Mouse (Mus musculus): Measurements from ENCODE around the gene Med25. TPM values are rescaled to one million over a fixed set of nuclear protein-coding genes. Genes with fewer than 3 reads are reported as not detected.
A peak's percentile ranks its signal among the peaks of the same experiment; 100 is the strongest.

Gene Med25
- 86.6 and 98.5 TPM in 2 replicates for polyA plus RNA-seq (2015; fragmentation: Nextera tagmentation; extraction: Ambion mirVana)

- H3K27me3 ChIP-seq (replicated peaks; ENCODE audit: control insufficient read depth, insufficient read depth, low read length), result no peaks in the 10 kb centered on the region
- no peaks in the 10 kb centered on the region for H3K36me3 ChIP-seq (ENCODE audit: control insufficient read depth, insufficient read depth, low read length)
- H3K9ac ChIP-seq (ENCODE audit: low read depth, low read length), result peak within 1 kb of the TSS; percentile 93
- ATAC-seq, result peak; percentile 77
- peak within 1 kb of the TSS; percentile 93 for H3K27ac ChIP-seq (ENCODE audit: low read length)
- WGBS, result under 1% methylated on average over 56 of the region's 56 CpGs
- no peaks in the 10 kb centered on the region for H3K9me3 ChIP-seq (ENCODE audit: control insufficient read depth, low read length)
- H3K4me3 ChIP-seq (ENCODE audit: low read length), result peak within 1 kb of the TSS; percentile 87
- H3K4me2 ChIP-seq (ENCODE audit: low read depth, low read length), result peak within 1 kb of the TSS; percentile 88
- peaks cover 31% of the 10 kb centered on the region for H3K4me1 ChIP-seq (ENCODE audit: control insufficient read depth, insufficient read depth, low read length)
These were observed at the start of gene Med25 for GRCm38 (mm10) chr7:44892276-44892921. Med25 (minus strand) TSS chr7:44892712.

GRCm38 (mm10) chr7:44938680-44939079 lies 46.2 kb upstream of the Med25 start:
- no peaks in the 10 kb centered on the region for H3K36me3 ChIP-seq (ENCODE audit: control insufficient read depth, insufficient read depth, low read length)
- H3K27me3 ChIP-seq (replicated peaks; ENCODE audit: control insufficient read depth, insufficient read depth, low read length), result no peaks in the 10 kb centered on the region
- no peak overlapping the region for H3K4me3 ChIP-seq (ENCODE audit: low read length)
- H3K4me1 ChIP-seq (ENCODE audit: control insufficient read depth, insufficient read depth, low read length), result no peaks in the 10 kb centered on the region
- H3K9ac ChIP-seq (ENCODE audit: low read depth, low read length), result no peak overlapping the region
- 92% methylated on average over 4 of the region's 4 CpGs for WGBS
- no peak for ATAC-seq
- H3K27ac ChIP-seq (ENCODE audit: low read length), result no peak overlapping the region
- no peaks in the 10 kb centered on the region for H3K9me3 ChIP-seq (ENCODE audit: control insufficient read depth, low read length)
- H3K4me2 ChIP-seq (ENCODE audit: low read depth, low read length), result no peak overlapping the region

GRCm38 (mm10) chr7:44929204-44930151 lies 37.0 kb upstream of the Med25 start, which contains the start of gene Ap2a1:
Ap2a1 (minus strand) TSS chr7:44929496.
- WGBS, result under 1% methylated on average over 84 of the region's 84 CpGs
- H3K27me3 ChIP-seq (replicated peaks; ENCODE audit: control insufficient read depth, insufficient read depth, low read length), result no peaks in the 10 kb centered on the region
- no peaks in the 10 kb centered on the region for H3K36me3 ChIP-seq (ENCODE audit: control insufficient read depth, insufficient read depth, low read length)
- H3K27ac ChIP-seq (ENCODE audit: low read length), result peak within 1 kb of the TSS; percentile 87
- peak within 1 kb of the TSS; percentile 73 for H3K4me2 ChIP-seq (ENCODE audit: low read depth, low read length)
- peak within 1 kb of the TSS; percentile 95 for H3K4me3 ChIP-seq (ENCODE audit: low read length)
- peak within 1 kb of the TSS; percentile 95 for H3K9ac ChIP-seq (ENCODE audit: low read depth, low read length)
- H3K4me1 ChIP-seq (ENCODE audit: control insufficient read depth, insufficient read depth, low read length), result peaks cover 16% of the 10 kb centered on the region
- ATAC-seq, result peak; percentile 99
- H3K9me3 ChIP-seq (ENCODE audit: control insufficient read depth, low read length), result no peaks in the 10 kb centered on the region

GRCm38 (mm10) chr7:44928570-44928969 lies 36.1 kb upstream of the Med25 start:
- no peak for ATAC-seq
- no peaks in the 10 kb centered on the region for H3K9me3 ChIP-seq (ENCODE audit: control insufficient read depth, low read length)
- WGBS, result 4% methylated on average over 1 of the region's 1 CpGs
- H3K36me3 ChIP-seq (ENCODE audit: control insufficient read depth, insufficient read depth, low read length), result no peaks in the 10 kb centered on the region
- H3K9ac ChIP-seq (ENCODE audit: low read depth, low read length), result peak overlapping the region; percentile 95
- peaks cover 16% of the 10 kb centered on the region for H3K4me1 ChIP-seq (ENCODE audit: control insufficient read depth, insufficient read depth, low read length)
- peak overlapping the region; percentile 70 for H3K4me2 ChIP-seq (ENCODE audit: low read depth, low read length)
- H3K27me3 ChIP-seq (replicated peaks; ENCODE audit: control insufficient read depth, insufficient read depth, low read length), result no peaks in the 10 kb centered on the region
- H3K27ac ChIP-seq (ENCODE audit: low read length), result no peak overlapping the region
- peak overlapping the region; percentile 95 for H3K4me3 ChIP-seq (ENCODE audit: low read length)

GRCm38 (mm10) chr7:44925468-44925867 lies 33.0 kb upstream of the Med25 start:
- 66% methylated on average over 3 of the region's 3 CpGs for WGBS
- H3K9me3 ChIP-seq (ENCODE audit: control insufficient read depth, low read length), result no peaks in the 10 kb centered on the region
- no peak overlapping the region for H3K4me2 ChIP-seq (ENCODE audit: low read depth, low read length)
- ATAC-seq, result no peak
- H3K9ac ChIP-seq (ENCODE audit: low read depth, low read length), result no peak overlapping the region
- no peaks in the 10 kb centered on the region for H3K27me3 ChIP-seq (replicated peaks; ENCODE audit: control insufficient read depth, insufficient read depth, low read length)
- no peaks in the 10 kb centered on the region for H3K36me3 ChIP-seq (ENCODE audit: control insufficient read depth, insufficient read depth, low read length)
- H3K27ac ChIP-seq (ENCODE audit: low read length), result no peak overlapping the region
- H3K4me3 ChIP-seq (ENCODE audit: low read length), result no peak overlapping the region
- peaks cover 15% of the 10 kb centered on the region for H3K4me1 ChIP-seq (ENCODE audit: control insufficient read depth, insufficient read depth, low read length)

GRCm38 (mm10) chr7:44922530-44922929 lies 30.0 kb upstream of the Med25 start:
- Histone ChIP-seq H3K36me3 (ENCODE audit: control insufficient read depth, insufficient read depth, low read length) (no peaks in the 10 kb centered on the region), H3K9me3 (ENCODE audit: control insufficient read depth, low read length) (no peaks in the 10 kb centered on the region), H3K4me1 (ENCODE audit: control insufficient read depth, insufficient read depth, low read length) (peaks cover 5% of the 10 kb centered on the region), H3K9ac (ENCODE audit: low read depth, low read length) (no peak overlapping the region), H3K4me3 (ENCODE audit: low read length) (no peak overlapping the region), H3K27me3 (replicated peaks; ENCODE audit: control insufficient read depth, insufficient read depth, low read length) (no peaks in the 10 kb centered on the region), H3K4me2 (ENCODE audit: low read depth, low read length) (no peak overlapping the region), H3K27ac (ENCODE audit: low read length) (no peak overlapping the region)
- ATAC-seq, result no peak

- Histone ChIP-seq H3K27me3 (replicated peaks; ENCODE audit: control insufficient read depth, insufficient read depth, low read length) (no peaks in the 10 kb centered on the region), H3K4me3 (ENCODE audit: low read length) (no peak overlapping the region), H3K9me3 (ENCODE audit: control insufficient read depth, low read length) (no peaks in the 10 kb centered on the region), H3K4me1 (ENCODE audit: control insufficient read depth, insufficient read depth, low read length) (peaks cover 7% of the 10 kb centered on the region; the same call in 1 of the 2 replicates), H3K27ac (ENCODE audit: low read length) (no peak overlapping the region), H3K4me2 (ENCODE audit: low read depth, low read length) (no peak overlapping the region), H3K36me3 (ENCODE audit: control insufficient read depth, insufficient read depth, low read length) (peaks cover 6% of the 10 kb centered on the region; the same call in 1 of the 2 replicates), H3K9ac (ENCODE audit: low read depth, low read length) (no peak overlapping the region)
- ATAC-seq, result no peak
- 88% methylated on average over 5 of the region's 5 CpGs for WGBS
These were observed 26.6 kb upstream of the Med25 start for GRCm38 (mm10) chr7:44919127-44919526.

- H3K27me3 ChIP-seq (replicated peaks; ENCODE audit: control insufficient read depth, insufficient read depth, low read length), result no peaks in the 10 kb centered on the region
- no peak overlapping the region for H3K9ac ChIP-seq (ENCODE audit: low read depth, low read length)
- H3K36me3 ChIP-seq (ENCODE audit: control insufficient read depth, insufficient read depth, low read length), result peaks cover 6% of the 10 kb centered on the region; the same call in 1 of the 2 replicates
- no peak overlapping the region for H3K27ac ChIP-seq (ENCODE audit: low read length)
- no peak for ATAC-seq
- no peak overlapping the region for H3K4me3 ChIP-seq (ENCODE audit: low read length)
- peaks cover 7% of the 10 kb centered on the region; the same call in 1 of the 2 replicates for H3K4me1 ChIP-seq (ENCODE audit: control insufficient read depth, insufficient read depth, low read length)
- no peak overlapping the region for H3K4me2 ChIP-seq (ENCODE audit: low read depth, low read length)
- 72% methylated on average over 3 of the region's 3 CpGs for WGBS
- no peaks in the 10 kb centered on the region for H3K9me3 ChIP-seq (ENCODE audit: control insufficient read depth, low read length)
These were observed 25.7 kb upstream of the Med25 start for GRCm38 (mm10) chr7:44918219-44918618.

- 89% methylated on average over 4 of the region's 4 CpGs for WGBS
- no peaks in the 10 kb centered on the region for H3K9me3 ChIP-seq (ENCODE audit: control insufficient read depth, low read length)
- ATAC-seq, result peak; percentile 38; the same call in 1 of the 2 replicates
These were observed 24.4 kb upstream of the Med25 start for GRCm38 (mm10) chr7:44916881-44917280.

More at GRCm38 (mm10) chr7:44916881-44917280, 24.4 kb upstream of the Med25 start:
- Histone ChIP-seq H3K27me3 (replicated peaks; ENCODE audit: control insufficient read depth, insufficient read depth, low read length) (no peaks in the 10 kb centered on the region), H3K27ac (ENCODE audit: low read length) (no peak overlapping the region), H3K4me3 (ENCODE audit: low read length) (no peak overlapping the region), H3K9ac (ENCODE audit: low read depth, low read length) (no peak overlapping the region), H3K36me3 (ENCODE audit: control insufficient read depth, insufficient read depth, low read length) (peaks cover 6% of the 10 kb centered on the region; the same call in 1 of the 2 replicates), H3K4me1 (ENCODE audit: control insufficient read depth, insufficient read depth, low read length) (peaks cover 7% of the 10 kb centered on the region; the same call in 1 of the 2 replicates), H3K4me2 (ENCODE audit: low read depth, low read length) (no peak overlapping the region)
